Mouse (Mus musculus) megakaryocyte-erythroid progenitor cell, adult 5 weeks (primary cell): ENCODE results near the gene Gm2381. TPM values are rescaled to one million over a fixed set of nuclear protein-coding genes. Genes with fewer than 3 reads are reported as not detected.

ENCODE experiments used
- polyA plus RNA-seq: library from polyadenylated mRNA; stranded (reverse); fragments of >175 nt; gene quantifications from 2 replicates; pipeline ENCODE4 v1.2.3, GENCODE M21; 2012

Gene Gm2381
- polyA plus RNA-seq = 0.01 TPM in 1 of 2 replicates, not detected in the other

GRCm38 (mm10) chr7:42866801-42867458 is at the start of gene Gm2381:
Gene Gm2381, minus strand, starts transcription at chr7:42867234.

GRCm38 (mm10) chr7:42793425-42793824 is 73.6 kb downstream of the Gm2381 start, which contains the start of gene Vmn2r62:
Gene Vmn2r62, minus strand, starts transcription at chr7:42793525.

Other genes starting within 250 kb of the Gm2381 start
- 0.33 and 0.38 TPM in 2 replicates for gene Zfp976, start 224.6 kb downstream of the Gm2381 start, polyA plus RNA-seq
- 0.16 and 0.19 TPM in 2 replicates for gene Zfp975, start 174.5 kb downstream of the Gm2381 start, polyA plus RNA-seq
- gene Gm17067, start 140.2 kb downstream of the Gm2381 start, polyA plus RNA-seq = not detected in 2 replicates
- not detected in 2 replicates for gene Vmn2r62, start 73.7 kb downstream of the Gm2381 start, polyA plus RNA-seq
- gene Vmn2r63, start 66.6 kb upstream of the Gm2381 start, polyA plus RNA-seq = not detected in 2 replicates
- gene Gm9268, start 151.5 kb upstream of the Gm2381 start, polyA plus RNA-seq = not detected in 2 replicates
- gene Zfp936, start 247.0 kb upstream of the Gm2381 start, polyA plus RNA-seq = not detected in 2 replicates